Mouse (Mus musculus) forebrain, embryonic 10.5 days (tissue): Measurements from ENCODE around the gene Olfr527. TPM values are rescaled to one million over a fixed set of nuclear protein-coding genes. Genes with fewer than 3 reads are reported as not detected.

Experiments used
- polyA plus RNA-seq: library from polyadenylated mRNA; unstranded; fragments of >200 nt; fragmentation: Nextera tagmentation; extraction: Ambion mirVana; gene quantifications from 2 replicates; pipeline ENCODE4 v1.2.1, GENCODE M21; 2016

The Olfr527 gene
- polyA plus RNA-seq, 1 experiment from 2014 or later, result not detected

Other genes with a start within 250 kb of the Olfr527 start
- gene Prap1, start 240.6 kb upstream of the Olfr527 start, polyA plus RNA-seq, result not detected in 2 replicates
- 11.5 and 12.1 TPM in 2 replicates for gene Fuom, start 231.6 kb upstream of the Olfr527 start, polyA plus RNA-seq
- gene Paox, start 218.2 kb upstream of the Olfr527 start, polyA plus RNA-seq, result 17.2 and 17.3 TPM in 2 replicates
- 151 TPM in 2 replicates for gene Echs1, start 217.5 kb upstream of the Olfr527 start, polyA plus RNA-seq
- 33.9 and 35.0 TPM in 2 replicates for gene Mtg1, start 196.5 kb upstream of the Olfr527 start, polyA plus RNA-seq
- 0.20 and 0.62 TPM in 2 replicates for gene Sprn, start 179.1 kb upstream of the Olfr527 start, polyA plus RNA-seq
- gene Olfr522, start 169.3 kb upstream of the Olfr527 start, polyA plus RNA-seq, result not detected in 2 replicates
- gene Olfr523, start 160.8 kb upstream of the Olfr527 start, polyA plus RNA-seq, result not detected in 2 replicates
- not detected in 2 replicates for gene Olfr524, start 128.1 kb upstream of the Olfr527 start, polyA plus RNA-seq
- not detected in 2 replicates for gene Cd163l1, start 115.8 kb upstream of the Olfr527 start, polyA plus RNA-seq
- not detected in 2 replicates for gene 5830411N06Rik, start 86.7 kb upstream of the Olfr527 start, polyA plus RNA-seq
- not detected in 2 replicates for gene Olfr525, start 13.2 kb upstream of the Olfr527 start, polyA plus RNA-seq
- gene Olfr60, start 27.7 kb downstream of the Olfr527 start, polyA plus RNA-seq, result not detected in 2 replicates
- gene Olfr530, start 42.3 kb downstream of the Olfr527 start, polyA plus RNA-seq, result not detected in 2 replicates
- gene Olfr531, start 68.9 kb downstream of the Olfr527 start, polyA plus RNA-seq, result 0.05 TPM in 1 of 2 replicates, not detected in the other
- not detected in 2 replicates for gene Olfr532, start 87.6 kb downstream of the Olfr527 start, polyA plus RNA-seq
- gene Olfr533, start 129.4 kb downstream of the Olfr527 start, polyA plus RNA-seq, result not detected in 2 replicates
- gene Olfr535, start 150.2 kb downstream of the Olfr527 start, polyA plus RNA-seq, result not detected in 2 replicates
- not detected in 2 replicates for gene Olfr536, start 173.4 kb downstream of the Olfr527 start, polyA plus RNA-seq
- gene Olfr538, start 233.9 kb downstream of the Olfr527 start, polyA plus RNA-seq, result not detected in 2 replicates